Mouse (Mus musculus) MEL (cell line): ENCODE measurements around the gene Elovl5.

Experiments
- CTCF ChIP-seq, 3 experiments: IDR thresholded peaks in 2 of 3; conservative IDR thresholded peaks in 1 of 3; 2 replicates each; pipeline ENCODE4 v1.5.1; 2011 to 2012; ENCODE audit warnings: low read length in 3 of 3, low read depth in 2 of 3, mild to moderate bottlenecking in 2 of 3, improper control_type of control experiment in 1 of 3, inconsistent platforms in 1 of 3, mixed read lengths in 1 of 3, moderate library complexity in 1 of 3; ENCODE audit not compliant: control insufficient read depth in 1 of 3, insufficient read depth in 1 of 3, poor library complexity in 1 of 3, severe bottlenecking in 1 of 3
- EP300 ChIP-seq, 2 experiments: IDR thresholded peaks; 2 replicates each; pipeline ENCODE4 v1.6.1; 2011; ENCODE audit warnings: improper control_type of control experiment in 2 of 2, low read length in 2 of 2, low read depth in 1 of 2, mild to moderate bottlenecking in 1 of 2
- GATA1 ChIP-seq: IDR thresholded peaks from 2 replicates; pipeline ENCODE4 v1.6.1; 2011; ENCODE audit warnings: low read depth, low read length, improper control_type of control experiment
- MAZ ChIP-seq: IDR thresholded peaks from 2 replicates; pipeline ENCODE4 v1.6.1; 2012; ENCODE audit warnings: low read depth, mild to moderate bottlenecking, inconsistent platforms, low read length, improper control_type of control experiment
- POLR2A ChIP-seq, 2 experiments: IDR thresholded peaks; 2 replicates each; pipeline ENCODE4 v1.6.1; 2011 to 2012; ENCODE audit warnings: low read length in 2 of 2, mild to moderate bottlenecking in 2 of 2, control low read depth in 1 of 2, improper control_type of control experiment in 1 of 2, low read depth in 1 of 2, moderate library complexity in 1 of 2; ENCODE audit not compliant: control insufficient read depth in 1 of 2, insufficient read depth in 1 of 2, poor library complexity in 1 of 2
- POLR2AphosphoS2 ChIP-seq: IDR thresholded peaks from 2 replicates; pipeline ENCODE4 v1.6.1; 2011; ENCODE audit warnings: low read length, improper control_type of control experiment
- SMC3 ChIP-seq: IDR thresholded peaks from 2 replicates; pipeline ENCODE4 v1.6.1; 2011; ENCODE audit warnings: low read depth, low read length, improper control_type of control experiment
- USF1 ChIP-seq: IDR thresholded peaks from 2 replicates; pipeline ENCODE4 v1.6.1; 2014; ENCODE audit warnings: low read depth, mild to moderate bottlenecking, inconsistent platforms, low read length, improper control_type of control experiment, moderate library complexity
- USF2 ChIP-seq, 2 experiments: IDR thresholded peaks; 2 replicates each; pipeline ENCODE4 v1.6.1; 2011 to 2012; ENCODE audit warnings: improper control_type of control experiment in 2 of 2, low read length in 2 of 2, borderline replicate concordance in 1 of 2, inconsistent platforms in 1 of 2, low read depth in 1 of 2, mild to moderate bottlenecking in 1 of 2; ENCODE audit not compliant: insufficient read depth in 1 of 2

DNA sequence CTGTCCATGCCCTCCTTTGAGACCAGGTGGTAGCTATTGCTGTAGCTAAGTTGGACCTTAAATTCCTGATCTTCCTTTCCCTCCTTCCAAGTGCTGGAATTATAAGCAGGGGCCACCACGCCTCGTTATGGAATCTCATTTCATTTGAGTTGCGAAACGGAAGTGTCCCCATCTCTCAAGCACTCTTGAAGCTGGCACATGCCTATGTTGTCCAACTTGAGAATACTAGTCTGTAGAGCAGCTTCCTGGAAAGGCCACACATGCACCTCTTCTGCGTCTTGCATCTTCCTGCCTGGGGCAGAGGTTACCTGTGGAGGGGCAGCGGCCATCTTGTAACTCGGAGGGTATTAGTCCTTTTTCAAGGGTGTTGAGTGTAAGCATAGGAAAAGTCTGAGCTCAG, 92.2 kb downstream of the Elovl5 start:
- TF ChIP-seq CTCF (IDR thresholded peaks at IDR 0.05 in 2 of 3, conservative IDR thresholded peaks at IDR 0.05 in 1 of 3; ENCODE audit: control insufficient read depth in 1 of 3, insufficient read depth in 1 of 3, low read depth in 2 of 3, low read length in 3 of 3, poor library complexity in 1 of 3, severe bottlenecking in 1 of 3) = no peak
- no peak for TF ChIP-seq POLR2A (IDR thresholded peaks at IDR 0.05; ENCODE audit: control insufficient read depth in 1 of 2, insufficient read depth in 1 of 2, low read depth in 1 of 2, low read length in 2 of 2, poor library complexity in 1 of 2)
- no peak for TF ChIP-seq POLR2AphosphoS2
- TF ChIP-seq USF1 = no peak
- no peak for TF ChIP-seq MAZ
- no peak for TF ChIP-seq GATA1
- no peak for TF ChIP-seq USF2 (IDR thresholded peaks at IDR 0.05; ENCODE audit: borderline replicate concordance in 1 of 2, insufficient read depth in 1 of 2, low read depth in 1 of 2, low read length in 2 of 2)
- TF ChIP-seq EP300 (IDR thresholded peaks at IDR 0.05; ENCODE audit: low read depth in 1 of 2, low read length in 2 of 2) = no peak
- TF ChIP-seq SMC3 = no peak
